Mouse (Mus musculus): ENCODE results near the gene Tenm2. TPM values are rescaled to one million over a fixed set of nuclear protein-coding genes. Genes with fewer than 3 reads are reported as not detected.

Gene Tenm2
- polyA plus RNA-seq, 1 experiment from 2014 or later: not detected

DNA sequence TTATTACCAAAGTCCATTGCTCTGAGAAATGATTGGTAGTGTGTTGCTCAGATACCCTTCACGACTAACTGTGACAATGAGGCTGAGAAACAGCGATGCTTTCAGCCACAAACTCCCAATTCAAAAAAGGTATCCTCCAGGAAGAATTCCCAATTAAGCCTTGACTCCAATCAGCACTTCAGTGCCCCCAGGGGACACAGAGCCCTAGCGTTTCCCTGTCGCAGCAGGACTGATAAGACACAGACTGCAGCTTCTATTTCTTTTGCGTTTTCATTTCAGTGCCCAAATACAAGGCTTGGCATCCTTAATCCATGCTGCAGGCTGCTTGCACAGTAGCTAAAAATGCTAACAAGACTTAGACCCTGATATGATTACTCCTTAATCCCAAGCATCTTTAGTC, 1186.2 kb downstream of the Tenm2 start:
- Histone ChIP-seq H3K9me3 (ENCODE audit: low read length) (no peaks in the 10 kb centered on the region), H3K27me3 (ENCODE audit: insufficient read depth, low read length) (no peaks in the 10 kb centered on the region), H3K27ac (ENCODE audit: low read depth) (no peak overlapping the region), H3K4me3 (ENCODE audit: low read depth, low read length) (no peak overlapping the region), H3K4me1 (ENCODE audit: insufficient read depth) (no peaks in the 10 kb centered on the region), H3K36me3 (replicated peaks; ENCODE audit: insufficient read depth, low read length) (no peaks in the 10 kb centered on the region), H3K4me2 (ENCODE audit: low read depth, low read length) (no peak overlapping the region), H3K9ac (replicated peaks) (no peak overlapping the region)
- no peak for DNase-seq
- no peak for ATAC-seq
- TF ChIP-seq CTCF (IDR thresholded peaks at IDR 0.05; ENCODE audit: low read depth): no peak
- no peak for TF ChIP-seq EP300 (IDR thresholded peaks at IDR 0.05; ENCODE audit: low read depth)
- WGBS (ENCODE audit: insufficient replicate concordance): 33% methylated on average over 5 of the region's 5 CpGs

DNA sequence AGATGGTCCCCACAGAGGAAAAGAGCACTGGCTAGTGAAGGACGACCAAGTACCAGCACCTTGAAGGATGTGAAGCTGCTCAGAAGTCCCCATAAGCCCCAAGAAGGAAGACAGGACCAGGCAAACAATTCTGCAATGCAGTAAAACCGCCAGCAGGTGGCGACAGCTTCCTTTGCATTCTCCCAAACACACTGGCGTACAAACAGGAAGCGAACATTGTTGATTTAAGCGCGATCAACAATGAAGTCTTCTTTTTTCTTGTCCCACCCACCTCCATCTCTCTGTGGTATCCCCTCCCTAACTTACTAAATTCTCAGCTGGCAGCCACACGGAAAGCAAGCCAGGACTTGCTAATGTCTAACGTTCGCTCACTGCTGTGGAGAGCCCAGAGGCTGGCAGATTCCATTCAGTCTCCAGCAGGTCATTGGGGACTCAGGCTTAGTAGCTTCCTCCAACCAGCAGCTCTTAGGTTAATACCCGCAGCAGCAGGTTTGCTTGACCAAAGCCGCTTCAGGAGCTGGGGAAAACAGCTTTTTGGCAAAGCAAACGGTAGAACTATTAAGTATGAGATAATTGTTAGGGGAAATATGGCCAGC, 1190.0 kb downstream of the Tenm2 start:
- no peak for ATAC-seq
- peak; percentile 70 for DNase-seq
- no peaks in the 10 kb centered on the region for H3K4me1 ChIP-seq (ENCODE audit: insufficient read depth)
- TF ChIP-seq CTCF (IDR thresholded peaks at IDR 0.05; ENCODE audit: low read depth) (peak; percentile 93), EP300 (IDR thresholded peaks at IDR 0.05; ENCODE audit: low read depth) (no peak)
- H3K9me3 ChIP-seq (ENCODE audit: low read length): no peaks in the 10 kb centered on the region
- peak overlapping the region; percentile 66 for H3K4me2 ChIP-seq (ENCODE audit: low read depth, low read length)
- H3K27ac ChIP-seq (ENCODE audit: low read depth): no peak overlapping the region
- no peak overlapping the region for H3K9ac ChIP-seq (replicated peaks)
- H3K27me3 ChIP-seq (ENCODE audit: insufficient read depth, low read length): no peaks in the 10 kb centered on the region
- no peaks in the 10 kb centered on the region for H3K36me3 ChIP-seq (replicated peaks; ENCODE audit: insufficient read depth, low read length)
- 4% methylated on average over 13 of the region's 13 CpGs for WGBS (ENCODE audit: insufficient replicate concordance)
- peak overlapping the region; percentile 28 for H3K4me3 ChIP-seq (ENCODE audit: low read depth, low read length)

DNA sequence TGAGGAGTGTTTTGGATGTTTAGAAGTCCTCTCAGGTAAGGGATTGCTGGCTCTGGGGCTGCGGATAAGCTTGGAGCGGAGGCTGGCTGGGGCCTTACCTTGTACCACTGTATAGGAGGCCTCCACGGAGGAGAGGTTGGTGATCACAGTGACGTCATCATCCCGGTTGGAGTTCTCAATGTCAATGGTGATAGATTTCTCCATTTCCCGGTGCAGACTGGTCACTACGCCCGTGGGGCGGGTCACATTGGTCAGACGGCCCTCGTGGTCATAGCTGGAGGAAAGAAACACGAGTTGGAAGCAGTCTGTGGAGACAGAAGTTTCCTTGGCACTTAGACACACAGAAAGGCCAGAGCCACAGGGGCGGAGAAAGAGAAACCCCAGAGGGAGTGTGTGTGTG, 1194.4 kb downstream of the Tenm2 start:
- Histone ChIP-seq H3K9ac (replicated peaks) (no peak overlapping the region), H3K4me2 (ENCODE audit: low read depth, low read length) (no peak overlapping the region), H3K36me3 (replicated peaks; ENCODE audit: insufficient read depth, low read length) (no peaks in the 10 kb centered on the region), H3K4me3 (ENCODE audit: low read depth, low read length) (no peak overlapping the region), H3K4me1 (ENCODE audit: insufficient read depth) (no peaks in the 10 kb centered on the region), H3K27me3 (ENCODE audit: insufficient read depth, low read length) (no peaks in the 10 kb centered on the region), H3K27ac (ENCODE audit: low read depth) (no peak overlapping the region), H3K9me3 (ENCODE audit: low read length) (no peaks in the 10 kb centered on the region)
- WGBS (ENCODE audit: insufficient replicate concordance): 67% methylated on average over 13 of the region's 13 CpGs
- no peak for TF ChIP-seq EP300 (IDR thresholded peaks at IDR 0.05; ENCODE audit: low read depth)
- no peak for TF ChIP-seq CTCF (IDR thresholded peaks at IDR 0.05; ENCODE audit: low read depth)
- DNase-seq: no peak
- ATAC-seq: no peak

DNA sequence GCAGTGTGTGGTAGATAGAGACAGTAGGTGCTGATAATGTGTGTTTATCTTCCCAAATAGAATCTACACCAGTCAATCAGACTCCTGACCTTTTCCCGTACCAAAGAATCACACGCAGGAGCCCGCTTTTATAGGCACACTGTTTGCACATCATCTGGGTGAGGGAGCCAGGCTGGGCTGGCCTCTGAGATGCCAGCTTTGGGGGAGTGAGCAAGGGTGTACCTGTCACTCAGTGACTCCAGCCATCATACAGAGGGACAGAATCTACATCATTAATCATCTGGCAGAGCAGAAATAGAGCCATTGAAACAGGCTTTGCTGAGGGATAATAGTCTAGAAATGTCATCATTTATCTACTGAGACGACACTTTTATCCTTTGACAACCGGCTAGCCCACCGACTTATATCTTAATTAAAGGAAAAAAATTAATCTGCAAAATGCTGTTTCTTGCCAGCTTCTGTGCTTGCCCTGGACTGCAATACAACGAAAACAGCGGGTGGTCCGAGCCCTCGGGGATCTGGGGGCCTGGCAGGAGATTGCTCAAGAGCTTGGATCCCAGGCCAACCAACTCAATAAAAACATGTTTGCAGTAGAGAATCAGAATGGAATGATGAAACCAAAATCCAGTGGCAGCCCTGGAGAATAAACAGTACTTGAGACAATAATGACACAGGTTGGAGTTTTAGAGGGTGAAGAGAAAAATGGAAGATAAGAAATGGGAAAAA, 1195.1 kb downstream of the Tenm2 start:
- Histone ChIP-seq H3K9ac (replicated peaks) (no peak overlapping the region), H3K27me3 (ENCODE audit: insufficient read depth, low read length) (no peaks in the 10 kb centered on the region), H3K9me3 (ENCODE audit: low read length) (no peaks in the 10 kb centered on the region), H3K4me3 (ENCODE audit: low read depth, low read length) (no peak overlapping the region), H3K27ac (ENCODE audit: low read depth) (no peak overlapping the region), H3K36me3 (replicated peaks; ENCODE audit: insufficient read depth, low read length) (no peaks in the 10 kb centered on the region), H3K4me2 (ENCODE audit: low read depth, low read length) (no peak overlapping the region), H3K4me1 (ENCODE audit: insufficient read depth) (no peaks in the 10 kb centered on the region)
- TF ChIP-seq EP300 (IDR thresholded peaks at IDR 0.05; ENCODE audit: low read depth) (no peak), CTCF (IDR thresholded peaks at IDR 0.05; ENCODE audit: low read depth) (no peak)
- ATAC-seq (peak; percentile 36; the same call in 1 of the 2 replicates), DNase-seq (no peak)
- WGBS (ENCODE audit: insufficient replicate concordance): 58% methylated on average over 10 of the region's 10 CpGs

DNA sequence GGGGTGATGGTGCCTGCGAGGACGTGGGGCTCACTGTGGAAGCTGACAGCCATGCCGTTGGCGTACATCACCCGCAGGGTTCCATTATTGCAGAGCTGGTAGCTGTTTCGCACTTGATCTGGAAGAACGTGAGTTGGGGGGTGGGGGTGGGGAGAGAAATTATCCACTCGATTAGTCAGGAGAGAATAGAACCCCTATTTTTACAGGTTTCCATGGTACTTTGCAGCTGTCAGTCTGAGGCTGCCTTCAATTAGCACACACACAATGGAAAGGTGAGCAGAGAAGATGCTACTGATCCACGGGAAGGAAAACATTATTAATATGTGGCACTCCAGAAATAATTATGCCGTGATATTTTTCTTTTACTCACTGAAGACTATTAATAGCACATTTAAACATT, 1195.9 kb downstream of the Tenm2 start:
- 82% methylated on average over 10 of the region's 10 CpGs for WGBS (ENCODE audit: insufficient replicate concordance)
- Histone ChIP-seq H3K4me3 (ENCODE audit: low read depth, low read length) (no peak overlapping the region), H3K36me3 (replicated peaks; ENCODE audit: insufficient read depth, low read length) (no peaks in the 10 kb centered on the region), H3K4me2 (ENCODE audit: low read depth, low read length) (no peak overlapping the region), H3K9ac (replicated peaks) (no peak overlapping the region), H3K9me3 (ENCODE audit: low read length) (no peaks in the 10 kb centered on the region), H3K27ac (ENCODE audit: low read depth) (no peak overlapping the region), H3K27me3 (ENCODE audit: insufficient read depth, low read length) (no peaks in the 10 kb centered on the region), H3K4me1 (ENCODE audit: insufficient read depth) (no peaks in the 10 kb centered on the region)
- ATAC-seq: no peak
- TF ChIP-seq CTCF (IDR thresholded peaks at IDR 0.05; ENCODE audit: low read depth) (no peak), EP300 (IDR thresholded peaks at IDR 0.05; ENCODE audit: low read depth) (no peak)
- no peak for DNase-seq

DNA sequence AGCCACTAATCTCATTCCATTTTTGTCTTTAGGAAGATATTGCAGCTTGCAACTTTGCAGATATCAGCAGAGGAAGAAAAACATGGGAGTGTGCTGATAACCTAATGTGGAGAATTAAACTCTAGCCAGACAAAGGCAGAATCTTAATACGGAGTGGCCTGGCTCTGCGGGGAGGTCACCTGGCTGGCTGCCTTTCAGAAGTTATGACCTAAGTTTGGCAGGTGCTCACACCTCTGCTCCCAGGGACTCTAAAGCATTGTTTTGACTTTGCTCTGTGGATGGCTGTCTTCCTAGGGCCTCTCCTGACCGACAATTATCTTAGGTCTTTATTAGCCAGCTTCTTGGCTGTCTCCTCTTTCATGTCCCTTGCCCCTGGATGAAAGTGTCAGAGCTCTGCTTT, 1197.4 kb downstream of the Tenm2 start:
- TF ChIP-seq CTCF (IDR thresholded peaks at IDR 0.05; ENCODE audit: low read depth) (no peak), EP300 (IDR thresholded peaks at IDR 0.05; ENCODE audit: low read depth) (no peak)
- WGBS (ENCODE audit: insufficient replicate concordance): 56% methylated on average over 3 of the region's 3 CpGs
- H3K9me3 ChIP-seq (ENCODE audit: low read length): no peaks in the 10 kb centered on the region
- H3K27ac ChIP-seq (ENCODE audit: low read depth): no peak overlapping the region
- no peaks in the 10 kb centered on the region for H3K27me3 ChIP-seq (ENCODE audit: insufficient read depth, low read length)
- no peak for DNase-seq
- H3K4me3 ChIP-seq (ENCODE audit: low read depth, low read length): no peak overlapping the region
- no peaks in the 10 kb centered on the region for H3K36me3 ChIP-seq (replicated peaks; ENCODE audit: insufficient read depth, low read length)
- H3K4me1 ChIP-seq (ENCODE audit: insufficient read depth): no peaks in the 10 kb centered on the region
- no peak overlapping the region for H3K9ac ChIP-seq (replicated peaks)
- ATAC-seq: no peak
- no peak overlapping the region for H3K4me2 ChIP-seq (ENCODE audit: low read depth, low read length)
